Mouse (Mus musculus) hindbrain, embryonic 14.5 days (tissue): ENCODE measurements around the gene Safb2. TPM values are rescaled to one million over a fixed set of nuclear protein-coding genes. Genes with fewer than 3 reads are reported as not detected.

Source experiments
- ATAC-seq: fragments of 200-750 bp; cut with Nextera tagmentation; 2 replicates; pipeline ENCODE4 v1.8.0; 2017; ENCODE audit warnings: moderate number of reproducible peaks, mild to moderate bottlenecking, moderate TSS enrichment, moderate library complexity; ENCODE audit not compliant: low FRiP score
- DNase-seq: peaks from one replicate; pipeline ENCODE4 v3.0.0-alpha.2; 2015; ENCODE audit warnings: low spot score
- H3K27ac ChIP-seq: fragments of 300-500 bp; sonication (generic); 2 replicates; pipeline ENCODE4 v1.5.1; 2014; ENCODE audit warnings: mild to moderate bottlenecking, moderate library complexity
- H3K27me3 ChIP-seq: fragments of 300-500 bp; sonication (generic); 2 replicates; pipeline ENCODE4 v1.6.1; 2014; ENCODE audit warnings: mild to moderate bottlenecking, low read length, mixed read lengths; ENCODE audit not compliant: control insufficient read depth, insufficient read depth
- H3K36me3 ChIP-seq: fragments of 300-500 bp; sonication (generic); replicated peaks from 2 replicates; pipeline ENCODE4 v1.6.1; 2014; ENCODE audit not compliant: control insufficient read depth, insufficient read depth
- H3K4me1 ChIP-seq: fragments of 300-500 bp; sonication (generic); replicated peaks from 2 replicates; pipeline ENCODE4 v1.6.1; 2014; ENCODE audit warnings: antibody characterized with exemption, low read length, mixed read lengths; ENCODE audit not compliant: control insufficient read depth, insufficient read depth
- H3K4me2 ChIP-seq: fragments of 300-500 bp; sonication (generic); replicated peaks from 2 replicates; pipeline ENCODE4 v1.6.1; 2014; ENCODE audit warnings: mild to moderate bottlenecking, moderate library complexity
- H3K4me3 ChIP-seq: fragments of 300-500 bp; sonication (generic); replicated peaks from 2 replicates; pipeline ENCODE4 v1.5.1; 2014; ENCODE audit warnings: mild to moderate bottlenecking, low read length
- H3K9ac ChIP-seq: fragments of 300-500 bp; sonication (generic); 2 replicates; pipeline ENCODE4 v1.6.1; 2014
- H3K9me3 ChIP-seq: fragments of 300-500 bp; sonication (generic); 2 replicates; pipeline ENCODE4 v1.6.1; 2016; ENCODE audit warnings: low read length; ENCODE audit not compliant: control insufficient read depth
- WGBS: fragments of 180-500 bp; shearing (Covaris S2); extraction: QIAGEN DNeasy Blood & Tissue Kit; methylation state at CpG from one replicate; pipeline ENCODE4 v1.1.7; 2014; 5-methylcytosine and 5-hydroxymethylcytosine counted together
- polyA plus RNA-seq: library from polyadenylated mRNA; unstranded; fragments of >200 nt; fragmentation: Nextera tagmentation; extraction: Ambion mirVana; gene quantifications from 2 replicates; pipeline ENCODE4 v1.2.1, GENCODE M21; 2014

Gene Safb2
- polyA plus RNA-seq, 1 experiment from 2014 or later, result 47.5 TPM

- WGBS, result 76% methylated on average over 3 of the region's 3 CpGs
- peaks cover 16% of the 10 kb centered on the region for H3K4me1 ChIP-seq
These were observed 40.6 kb downstream of the Safb2 start for GRCm38 (mm10) chr17:56543684-56544224.

GRCm38 (mm10) chr17:56542736-56543135 is 41.6 kb downstream of the Safb2 start:
- Histone ChIP-seq H3K4me3 (no peak overlapping the region), H3K4me2 (no peak overlapping the region), H3K4me1 (peaks cover 16% of the 10 kb centered on the region), H3K27ac (no peak overlapping the region), H3K27me3 (no peaks in the 10 kb centered on the region), H3K9me3 (no peaks in the 10 kb centered on the region), H3K36me3 (no peaks in the 10 kb centered on the region), H3K9ac (no peak overlapping the region)
- 31% methylated on average over 8 of the region's 8 CpGs for WGBS
- ATAC-seq, result no peak
- no peak for DNase-seq

More at GRCm38 (mm10) chr17:56543684-56544224, 40.6 kb downstream of the Safb2 start:
- Histone ChIP-seq H3K27ac (no peak overlapping the region), H3K36me3 (no peaks in the 10 kb centered on the region), H3K9ac (no peak overlapping the region), H3K4me3 (no peak overlapping the region), H3K4me2 (no peak overlapping the region), H3K27me3 (no peaks in the 10 kb centered on the region), H3K9me3 (no peaks in the 10 kb centered on the region)
- ATAC-seq (no peak), DNase-seq (no peak)

GRCm38 (mm10) chr17:56540562-56540975 is 43.8 kb downstream of the Safb2 start:
- H3K4me2 ChIP-seq, result no peak overlapping the region
- no peak overlapping the region for H3K9ac ChIP-seq
- no peaks in the 10 kb centered on the region for H3K9me3 ChIP-seq
- no peak overlapping the region for H3K27ac ChIP-seq
- H3K36me3 ChIP-seq, result no peaks in the 10 kb centered on the region
- H3K27me3 ChIP-seq, result no peaks in the 10 kb centered on the region
- no peak overlapping the region for H3K4me3 ChIP-seq
- DNase-seq (no peak), ATAC-seq (no peak)
- H3K4me1 ChIP-seq, result peaks cover 10% of the 10 kb centered on the region; the same call in 1 of the 2 replicates
- 43% methylated on average over 6 of the region's 6 CpGs for WGBS

- DNase-seq, result peak; percentile 61
- peak; percentile 32; the same call in 1 of the 2 replicates for ATAC-seq
- 9% methylated on average over 8 of the region's 8 CpGs for WGBS
- Histone ChIP-seq H3K27me3 (no peaks in the 10 kb centered on the region), H3K36me3 (no peaks in the 10 kb centered on the region), H3K27ac (no peak overlapping the region; the same call in 1 of the 2 replicates), H3K4me2 (no peak overlapping the region), H3K9me3 (no peaks in the 10 kb centered on the region), H3K9ac (no peak overlapping the region), H3K4me1 (peaks cover 13% of the 10 kb centered on the region; the same call in 1 of the 2 replicates), H3K4me3 (no peak overlapping the region)
These were observed 46.5 kb downstream of the Safb2 start for GRCm38 (mm10) chr17:56537912-56538311.

- no peaks in the 10 kb centered on the region for H3K9me3 ChIP-seq
- H3K36me3 ChIP-seq, result no peaks in the 10 kb centered on the region
- H3K9ac ChIP-seq, result no peak overlapping the region
- H3K4me2 ChIP-seq, result no peak overlapping the region
- no peak overlapping the region for H3K4me3 ChIP-seq
- no peaks in the 10 kb centered on the region for H3K27me3 ChIP-seq
- DNase-seq (no peak), ATAC-seq (peak; percentile 37; the same call in 1 of the 2 replicates)
- 38% methylated on average over 3 of the region's 3 CpGs for WGBS
- peaks cover 13% of the 10 kb centered on the region; the same call in 1 of the 2 replicates for H3K4me1 ChIP-seq
- peak overlapping the region; percentile 72 for H3K27ac ChIP-seq
These were observed 47.5 kb downstream of the Safb2 start for GRCm38 (mm10) chr17:56536874-56537273.

- Histone ChIP-seq H3K27me3 (no peaks in the 10 kb centered on the region), H3K4me2 (no peak overlapping the region), H3K9me3 (no peaks in the 10 kb centered on the region), H3K4me3 (no peak overlapping the region), H3K27ac (peak overlapping the region; percentile 72), H3K4me1 (peaks cover 13% of the 10 kb centered on the region; the same call in 1 of the 2 replicates), H3K36me3 (no peaks in the 10 kb centered on the region), H3K9ac (no peak overlapping the region)
- DNase-seq, result peak; percentile 66
- ATAC-seq, result peak; percentile 64; the same call in 1 of the 2 replicates
- WGBS, result 35% methylated on average over 14 of the region's 14 CpGs
These were observed 48.2 kb downstream of the Safb2 start for GRCm38 (mm10) chr17:56536192-56536591.

- H3K27ac ChIP-seq, result no peak overlapping the region
- H3K9me3 ChIP-seq, result no peaks in the 10 kb centered on the region
- no peak overlapping the region for H3K4me3 ChIP-seq
- DNase-seq (no peak), ATAC-seq (no peak)
- WGBS, result 80% methylated on average over 4 of the region's 4 CpGs
- no peaks in the 10 kb centered on the region for H3K4me1 ChIP-seq
- no peak overlapping the region for H3K4me2 ChIP-seq
- no peak overlapping the region for H3K9ac ChIP-seq
- H3K27me3 ChIP-seq, result no peaks in the 10 kb centered on the region
- H3K36me3 ChIP-seq, result no peaks in the 10 kb centered on the region
These were observed 59.4 kb downstream of the Safb2 start for GRCm38 (mm10) chr17:56524943-56525342.

- no peak for ATAC-seq
These were observed 61.6 kb downstream of the Safb2 start for GRCm38 (mm10) chr17:56522744-56523143.

GRCm38 (mm10) chr17:56515690-56516410 is 68.5 kb downstream of the Safb2 start:
- Histone ChIP-seq H3K9ac (peak overlapping the region; percentile 9; the same call in 1 of the 2 replicates), H3K27ac (no peak overlapping the region), H3K4me2 (peak overlapping the region; percentile 23), H3K36me3 (no peaks in the 10 kb centered on the region), H3K4me3 (no peak overlapping the region), H3K27me3 (peaks cover 22% of the 10 kb centered on the region), H3K4me1 (peaks cover 10% of the 10 kb centered on the region), H3K9me3 (no peaks in the 10 kb centered on the region)
- WGBS, result 8% methylated on average over 13 of the region's 13 CpGs
- ATAC-seq (peak; percentile 76), DNase-seq (peak; percentile 61)

More at GRCm38 (mm10) chr17:56522744-56523143, 61.6 kb downstream of the Safb2 start:
- H3K27ac ChIP-seq, result no peak overlapping the region
- DNase-seq, result no peak
- no peaks in the 10 kb centered on the region for H3K27me3 ChIP-seq
- no peaks in the 10 kb centered on the region for H3K36me3 ChIP-seq
- no peak overlapping the region for H3K4me3 ChIP-seq
- H3K4me2 ChIP-seq, result no peak overlapping the region
- no peaks in the 10 kb centered on the region for H3K4me1 ChIP-seq
- WGBS, result 65% methylated on average over 1 of the region's 1 CpGs
- H3K9ac ChIP-seq, result no peak overlapping the region
- H3K9me3 ChIP-seq, result no peaks in the 10 kb centered on the region
